Mouse (Mus musculus) cerebellum, adult 9-11 months (tissue): ENCODE measurements around the gene Rcan2.
"Not testable (repeated sequence)": the region's sequence is repeated elsewhere in the genome, so short reads cannot be mapped to it uniquely, and the experiment has no call there.

Source experiments
- DNase-seq: peaks from one replicate; pipeline ENCODE4 v3.0.0; 2022

Gene Rcan2

GRCm38 (mm10) chr17:43801077-43801476, at the start of gene Rcan2:
Gene Rcan2 (plus strand): TSS chr17:43801351.
- peak; percentile 83 for DNase-seq

DNA sequence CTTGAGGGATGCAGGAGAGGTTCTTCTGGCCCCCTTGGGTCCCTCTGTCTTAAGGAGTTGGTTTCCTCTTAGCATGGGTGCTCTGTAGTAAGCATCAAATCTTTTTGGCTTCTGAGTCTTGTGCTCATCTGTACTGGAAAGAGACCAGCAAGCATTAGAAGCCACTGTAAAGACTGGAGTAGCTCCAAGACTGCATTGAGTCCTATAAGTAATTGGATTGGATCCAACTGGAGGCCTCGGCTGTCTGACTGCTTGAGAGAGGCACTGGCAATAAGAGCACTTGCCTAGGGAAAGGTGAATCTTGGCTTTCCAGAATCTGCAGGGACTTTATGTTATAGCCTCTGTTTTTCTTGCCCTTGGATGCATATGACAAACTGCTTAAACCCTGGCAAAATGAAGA, 48.3 kb upstream of the Rcan2 start:
- DNase-seq, result no peak

DNA sequence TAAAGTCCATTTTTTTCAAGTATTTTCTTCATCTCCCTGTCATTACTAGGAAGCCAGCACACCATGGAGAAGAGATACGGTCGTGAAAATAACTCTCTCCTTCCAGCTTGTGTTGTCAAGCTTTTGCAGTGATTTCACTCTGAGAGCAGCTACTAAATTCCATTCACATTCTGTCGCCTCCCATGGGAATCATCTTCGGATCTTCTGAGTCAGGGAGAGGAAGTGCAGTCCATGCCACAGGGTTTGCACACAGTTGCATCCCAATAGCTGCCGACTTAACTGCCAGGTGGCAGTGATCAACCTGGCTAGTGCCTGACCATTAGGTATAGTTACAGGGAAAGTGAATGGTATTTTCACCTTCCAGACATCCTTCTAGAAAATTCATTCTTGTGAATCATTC, 46.5 kb upstream of the Rcan2 start:
- DNase-seq, result no peak

DNA sequence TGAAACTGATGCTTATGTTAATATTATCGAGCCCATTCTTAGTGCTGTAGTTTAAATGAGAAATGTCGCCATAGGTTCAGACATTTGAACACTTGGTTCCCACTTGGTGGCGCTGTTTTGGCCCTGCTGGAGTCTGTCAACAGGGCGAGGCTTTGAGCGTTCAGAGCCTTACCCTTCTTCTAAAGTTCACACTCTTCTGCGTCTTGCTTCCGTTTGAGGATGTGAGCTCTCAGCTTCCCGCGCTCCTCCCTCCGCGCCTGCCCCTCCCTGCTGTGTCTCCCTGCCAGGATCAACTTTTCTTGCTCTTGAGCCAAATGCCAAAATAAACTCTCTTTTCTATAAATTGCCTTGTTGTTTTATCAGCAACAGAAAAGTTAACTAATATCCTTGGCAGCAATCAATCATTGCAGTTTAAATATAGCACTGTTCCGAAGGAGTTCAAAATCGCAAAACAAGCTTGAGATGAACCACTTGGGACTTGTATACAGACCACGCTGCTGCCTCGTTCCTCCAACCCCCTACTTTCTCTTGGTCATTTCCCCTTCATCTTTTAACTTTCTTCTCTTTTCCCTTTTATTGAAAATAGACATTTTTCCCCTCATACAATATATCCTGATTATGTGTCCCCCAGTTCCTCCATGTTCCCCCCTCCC, 42.4 kb upstream of the Rcan2 start:
- no peak for DNase-seq

- DNase-seq, result no peak
Measured at GRCm38 (mm10) chr17:43784531-43784930, 16.6 kb upstream of the Rcan2 start.

DNA sequence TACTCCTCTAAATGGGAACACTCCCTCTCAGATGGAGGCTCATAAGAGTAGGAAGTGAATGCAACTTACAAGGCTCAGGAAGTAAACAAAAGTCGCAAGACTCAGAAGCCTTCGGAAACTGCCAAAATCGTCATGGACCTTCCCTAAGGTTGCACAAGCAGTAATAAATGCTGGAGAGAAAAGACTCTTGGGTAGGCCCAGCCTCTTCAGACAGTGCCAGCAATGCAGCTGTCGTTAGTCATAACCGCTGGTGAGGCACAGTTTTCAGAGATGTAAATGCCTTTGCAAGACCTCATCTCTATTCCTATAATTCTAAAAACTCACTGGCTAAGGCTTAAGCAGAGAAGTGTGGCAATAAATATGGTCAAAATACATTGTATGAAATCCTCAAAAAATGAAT, 12.9 kb upstream of the Rcan2 start:
- DNase-seq, result no peak

GRCm38 (mm10) chr17:43789376-43789775, 11.8 kb upstream of the Rcan2 start:
- no peak for DNase-seq

- DNase-seq, result no peak
Measured at GRCm38 (mm10) chr17:43791751-43792150, 9.4 kb upstream of the Rcan2 start.

GRCm38 (mm10) chr17:43794731-43795280, 6.3 kb upstream of the Rcan2 start:
- DNase-seq, result no peak

DNA sequence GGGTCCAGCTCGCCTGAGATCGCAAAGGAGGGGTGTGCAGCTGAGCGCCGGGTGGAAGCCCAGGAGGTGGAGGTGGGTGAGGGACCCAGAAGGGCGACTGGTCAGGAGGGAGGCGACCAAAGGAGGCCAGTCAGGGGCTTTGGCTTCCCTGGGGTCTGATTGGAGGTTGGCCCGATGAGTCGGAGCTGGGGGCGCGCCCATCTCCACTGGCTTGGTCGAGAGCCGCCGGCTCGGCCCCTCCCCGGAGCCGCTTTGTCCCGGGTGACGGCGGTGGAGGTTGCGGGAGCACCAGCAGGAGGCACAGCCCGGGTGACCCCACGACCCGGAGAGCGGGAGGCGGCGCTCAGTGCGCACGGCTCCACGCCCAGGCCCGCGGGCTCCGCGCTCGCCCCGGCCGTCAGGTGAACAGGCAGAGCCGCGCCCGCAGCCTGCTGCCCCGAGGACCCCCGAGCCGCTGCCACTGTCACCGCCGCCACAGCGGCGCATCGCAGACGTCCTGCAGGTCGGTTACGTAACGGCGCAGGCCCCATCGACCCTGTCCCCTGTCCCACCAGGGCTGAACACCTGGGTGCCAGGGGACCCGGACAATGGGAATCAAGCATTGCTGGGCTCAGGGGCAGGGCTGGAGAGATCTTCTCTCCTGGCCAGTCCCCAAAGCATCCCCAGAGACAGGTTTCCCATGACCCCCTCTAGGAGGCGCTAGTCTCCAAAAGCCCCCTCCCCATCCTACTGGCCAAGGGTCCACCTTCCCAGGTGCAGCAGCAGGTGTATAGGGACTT, 633 bp downstream of the Rcan2 start:
- peak; percentile 81 for DNase-seq

- DNase-seq, result no peak
Measured at GRCm38 (mm10) chr17:43802414-43802813, 1.3 kb downstream of the Rcan2 start.

DNA sequence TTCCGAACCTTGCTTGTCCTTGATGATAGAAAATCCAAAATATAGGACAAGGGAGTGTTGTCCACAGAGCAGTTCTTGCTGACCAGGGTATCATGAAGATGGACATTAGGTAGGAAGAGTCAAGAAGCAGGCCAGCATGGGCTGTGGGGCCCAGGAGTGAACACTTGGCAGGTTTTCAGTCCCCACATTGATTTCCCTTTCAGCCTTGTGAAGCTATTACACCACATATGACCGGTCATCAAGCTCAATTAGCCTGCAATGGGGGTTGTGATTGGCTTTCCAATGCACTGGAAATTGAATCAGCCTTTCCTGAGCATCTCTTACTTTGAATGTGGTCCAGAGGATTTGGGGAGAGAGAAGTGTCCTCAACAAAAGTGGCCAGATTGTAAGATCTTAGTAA, 2.0 kb downstream of the Rcan2 start:
- peak; percentile 34 for DNase-seq

DNA sequence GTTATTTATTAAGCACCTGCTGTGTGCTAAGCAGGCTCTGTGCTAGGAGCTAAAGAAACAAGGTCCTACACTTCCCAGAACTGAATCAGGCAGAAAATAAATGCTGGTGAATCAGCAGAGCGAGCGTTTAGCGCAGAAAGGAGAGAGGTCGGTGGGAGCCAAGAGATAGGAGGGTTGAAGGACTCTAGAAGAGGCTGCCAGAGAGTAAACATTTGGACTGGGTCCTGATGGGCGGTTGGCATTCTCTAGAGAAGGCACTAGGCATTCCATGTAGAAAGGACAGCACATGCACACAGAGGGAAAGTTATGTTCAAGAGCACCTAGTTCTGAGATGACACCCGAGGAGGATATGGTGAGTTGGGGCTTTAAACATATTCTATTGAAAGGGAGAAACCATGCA, 2.6 kb downstream of the Rcan2 start:
- DNase-seq, result peak; percentile 60

DNA sequence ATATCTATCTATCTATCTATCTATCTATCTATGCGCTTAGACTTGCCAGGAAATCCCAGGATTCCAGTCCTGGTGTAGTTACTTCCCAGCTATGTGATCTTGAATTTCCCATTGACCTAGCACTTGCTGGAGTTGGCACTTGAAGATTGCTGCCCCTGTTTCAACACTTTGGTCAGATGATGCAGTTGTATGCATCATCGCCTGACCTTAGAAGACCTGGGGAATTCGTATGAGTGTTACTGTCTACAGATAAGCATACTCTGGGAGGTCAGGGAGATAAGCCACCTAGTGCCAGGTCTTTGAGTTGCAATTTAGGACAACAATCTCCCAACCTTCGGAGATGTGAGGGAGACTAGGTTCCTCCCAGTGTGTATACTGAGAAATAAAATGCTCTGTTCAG, 5.7 kb downstream of the Rcan2 start:
- no peak for DNase-seq

GRCm38 (mm10) chr17:43811453-43811852, 10.3 kb downstream of the Rcan2 start:
- DNase-seq, result no peak

- DNase-seq, result no peak
Measured at GRCm38 (mm10) chr17:43815376-43815775, 14.2 kb downstream of the Rcan2 start.

DNA sequence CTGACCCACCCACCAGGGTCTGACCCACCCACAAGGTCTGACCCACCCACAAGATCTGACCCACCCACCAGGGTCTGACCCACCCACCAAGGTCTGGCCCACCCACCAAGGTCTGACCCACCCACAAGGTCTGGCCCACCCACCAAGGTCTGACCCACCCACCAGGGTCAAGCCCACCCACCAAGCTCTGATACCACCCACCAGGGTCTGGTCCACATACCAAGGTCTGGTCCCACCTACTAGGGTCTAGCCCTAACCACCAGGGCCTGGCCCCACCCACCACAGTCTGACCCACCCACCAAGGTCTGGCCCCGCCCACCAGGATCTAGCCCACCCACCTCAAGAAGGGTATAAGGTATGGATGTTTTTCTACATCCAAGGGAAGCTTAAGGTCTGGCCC, 15.3 kb downstream of the Rcan2 start:
- no peak for DNase-seq

GRCm38 (mm10) chr17:43817171-43817570, 16.0 kb downstream of the Rcan2 start:
- DNase-seq, result no peak

DNA sequence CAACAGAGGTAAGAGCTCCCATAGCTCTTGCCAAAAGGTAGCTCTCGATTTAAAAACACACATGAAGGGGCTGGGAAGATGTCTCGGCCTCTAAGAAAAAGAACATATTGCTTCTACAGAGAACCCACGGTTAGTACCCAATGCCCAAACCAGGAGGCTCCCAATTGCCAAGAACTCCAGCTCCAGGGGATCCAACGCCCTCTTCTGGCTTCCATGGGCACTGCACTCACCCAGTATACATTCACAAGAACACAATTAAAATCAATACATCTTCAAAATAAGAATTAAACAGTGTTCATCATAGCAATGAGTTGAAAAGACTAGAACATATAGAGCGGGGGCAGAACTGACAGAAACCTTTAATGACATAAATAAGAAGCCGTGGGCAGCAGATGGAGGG, 17.2 kb downstream of the Rcan2 start:
- no peak for DNase-seq

DNA sequence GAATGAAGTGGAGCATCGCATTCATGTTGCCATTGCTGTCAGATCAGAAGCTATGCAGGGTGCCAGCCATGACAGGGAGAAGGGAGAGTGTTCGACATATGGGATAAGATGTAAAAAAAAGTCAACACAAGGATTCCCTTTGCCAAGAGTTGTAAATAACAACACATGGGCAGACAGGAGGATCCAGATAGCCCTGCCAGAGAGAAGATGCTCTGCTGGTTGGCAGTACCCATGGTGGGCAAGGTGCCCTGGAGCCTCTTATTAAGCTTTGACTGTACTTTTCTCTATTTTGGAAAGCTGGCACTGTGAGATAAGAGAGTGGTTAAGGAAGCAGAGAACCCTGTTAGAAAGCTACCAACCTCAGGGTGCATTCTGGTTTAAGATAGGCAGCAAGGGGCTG, 19.8 kb downstream of the Rcan2 start:
- peak; percentile 92 for DNase-seq

DNA sequence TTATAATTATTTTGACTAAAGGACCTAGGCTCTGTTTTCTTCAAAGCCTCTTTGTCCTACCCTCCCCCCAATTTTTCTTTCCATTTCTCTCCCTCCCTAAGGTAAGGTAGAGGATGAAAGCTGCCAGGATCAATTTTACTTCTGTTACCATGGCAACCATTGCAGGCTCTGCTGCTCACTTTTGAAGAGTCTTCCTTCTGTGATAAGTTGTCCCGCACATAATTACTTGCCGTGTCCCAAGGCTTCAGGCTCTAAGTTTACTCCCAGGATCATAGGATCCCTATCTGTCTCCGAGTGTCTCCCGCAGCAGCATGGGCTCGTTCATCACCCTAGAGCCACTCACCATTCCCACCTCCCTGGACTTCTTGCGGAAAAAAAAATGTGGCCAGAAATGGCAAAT, 21.1 kb downstream of the Rcan2 start:
- DNase-seq, result no peak

DNA sequence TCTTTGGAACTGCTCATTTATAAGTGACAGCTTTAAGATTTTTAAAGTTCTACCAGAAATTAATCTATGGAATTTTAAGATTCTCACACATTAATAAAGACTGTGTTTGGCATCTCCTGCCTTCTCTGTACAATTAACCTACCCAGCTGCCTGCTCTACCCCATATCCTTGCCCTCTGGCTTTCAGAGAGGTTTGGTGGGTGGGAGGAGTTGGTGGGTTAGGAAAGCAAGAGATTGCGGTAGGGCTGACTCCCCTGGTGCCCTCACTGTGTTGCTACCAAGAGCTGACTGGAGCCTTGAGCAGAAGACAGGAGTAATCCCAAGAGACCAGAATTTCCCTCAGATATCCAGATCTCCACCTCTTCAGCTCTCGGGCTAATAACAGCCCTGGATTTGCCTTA, 21.5 kb downstream of the Rcan2 start:
- DNase-seq, result no peak

DNA sequence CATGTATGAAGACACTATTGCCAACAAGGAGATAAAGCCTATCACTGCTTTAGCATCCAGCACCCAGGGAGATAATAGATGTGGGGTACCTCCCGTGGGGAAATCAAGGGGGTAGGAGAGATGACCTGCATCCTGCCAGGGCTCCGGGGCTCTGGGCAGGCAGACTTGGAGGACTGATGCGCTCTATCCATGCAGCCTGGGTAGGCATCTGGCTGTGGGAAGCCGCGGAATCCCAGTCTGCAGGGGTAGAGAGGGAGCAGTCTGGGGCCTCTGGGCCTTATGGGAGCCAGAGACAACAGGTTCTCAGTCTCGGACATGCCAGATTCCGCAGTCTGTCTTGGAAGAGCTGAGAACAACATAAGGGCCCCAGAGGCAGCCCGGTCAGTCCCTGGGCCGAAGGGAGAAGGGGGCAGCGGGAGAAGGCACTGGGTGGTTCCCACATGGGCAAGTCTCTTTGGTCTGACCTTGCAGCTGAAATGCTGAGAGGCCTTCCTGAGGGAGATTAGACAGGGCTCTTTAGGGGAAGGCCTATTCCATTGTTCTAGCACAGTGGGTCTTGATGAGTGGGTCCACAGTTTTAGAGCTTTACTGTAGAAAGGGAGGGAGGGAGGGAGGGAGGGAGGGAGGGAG, 23.7 kb downstream of the Rcan2 start:
- DNase-seq, result no peak

DNA sequence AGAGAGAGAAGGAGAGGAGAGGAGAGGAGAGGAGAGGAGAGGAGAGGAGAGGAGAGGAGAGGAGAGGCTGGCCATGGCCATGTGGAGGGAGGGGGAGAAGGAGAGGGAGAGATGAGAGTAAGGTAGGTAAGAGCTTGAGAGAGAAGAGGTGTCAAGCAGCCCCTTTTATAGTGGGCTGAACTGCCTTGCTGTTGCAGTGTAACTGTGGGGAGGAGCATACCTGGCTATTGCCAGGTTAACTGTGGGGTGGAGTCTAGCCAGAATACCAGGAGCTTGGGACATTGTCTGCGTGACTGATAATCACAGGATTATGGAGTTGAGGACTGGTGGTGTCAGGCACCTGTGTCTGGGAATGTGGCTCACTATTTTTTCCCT, 24.2 kb downstream of the Rcan2 start:
- not testable (repeated sequence) for DNase-seq
